Mouse (Mus musculus): ENCODE data around the gene Mup22. TPM values are rescaled to one million over a fixed set of nuclear protein-coding genes. Genes with fewer than 3 reads are reported as not detected.
"Not testable (repeated sequence)": the region's sequence is repeated elsewhere in the genome, so short reads cannot be mapped to it uniquely, and the experiment has no call there.

The Mup22 gene
- polyA plus RNA-seq (2016; fragmentation: Nextera tagmentation; extraction: Ambion mirVana) = not detected in 2 replicates

DNA sequence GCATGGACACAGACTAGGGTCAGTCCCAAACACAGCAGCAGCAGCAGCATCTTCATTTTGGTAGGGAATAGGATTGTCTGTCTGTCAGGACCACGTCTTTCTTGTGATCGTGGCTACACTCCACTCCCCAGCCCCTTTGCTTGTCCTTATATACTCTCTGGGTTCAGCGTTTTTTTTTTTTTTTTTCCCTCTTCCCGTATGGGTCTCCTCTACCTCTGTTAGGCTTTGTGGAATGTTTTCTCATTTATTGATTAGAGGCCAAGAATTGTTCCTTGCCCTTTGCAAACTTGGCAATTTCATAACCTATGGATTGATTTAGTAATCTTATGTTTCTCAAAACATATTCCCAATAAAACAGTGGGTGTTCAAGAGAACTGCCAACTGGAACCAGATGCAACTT, at the start of gene Mup22:
Gene Mup22 (minus strand): TSS at position 101 of the 400 bp plus-strand sequence.
- not testable (repeated sequence) for H3K9me3 ChIP-seq; H3K4me3 ChIP-seq; H3K27me3 ChIP-seq (ENCODE audit: insufficient read depth, poor library complexity, severe bottlenecking); DNase-seq (ENCODE audit: low spot score); H3K27ac ChIP-seq; H3K36me3 ChIP-seq; H3K4me1 ChIP-seq (replicated peaks)
- WGBS = 85% methylated on average over 4 of the region's 4 CpGs

DNA sequence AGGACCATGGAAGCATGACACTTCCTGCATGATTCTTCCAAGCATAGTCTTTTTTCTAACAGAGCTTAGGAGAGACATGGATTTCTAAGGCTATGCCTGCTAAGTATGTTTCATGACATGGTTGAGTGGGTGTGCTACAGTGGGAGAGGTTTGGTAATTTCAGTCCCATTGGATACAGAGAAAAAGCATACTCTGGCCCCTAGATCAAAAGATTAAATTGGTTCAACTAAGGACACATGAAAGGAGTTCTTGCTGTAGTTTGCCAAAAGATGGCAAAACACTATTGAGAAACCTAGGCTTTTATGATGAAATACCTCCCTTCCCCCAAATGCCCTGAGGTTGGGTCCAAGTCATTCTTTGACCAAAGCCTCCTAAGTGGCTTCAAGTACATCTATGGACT, 19.6 kb upstream of the Mup22 start:
- not testable (repeated sequence) for DNase-seq (ENCODE audit: low spot score); H3K36me3 ChIP-seq

More for the DNA sequence above, 19.6 kb upstream of the Mup22 start:
- not testable (repeated sequence) for H3K9me3 ChIP-seq; H3K27ac ChIP-seq; H3K4me3 ChIP-seq; H3K4me1 ChIP-seq (replicated peaks); H3K27me3 ChIP-seq (ENCODE audit: insufficient read depth, poor library complexity, severe bottlenecking)

Other genes with a start within 250 kb of the Mup22 start
- not detected in 2 replicates for gene Mup10, start 239.3 kb downstream of the Mup22 start, polyA plus RNA-seq (2016; fragmentation: Nextera tagmentation; extraction: Ambion mirVana)
- gene Mup11, start 159.1 kb downstream of the Mup22 start, polyA plus RNA-seq (2016; fragmentation: Nextera tagmentation; extraction: Ambion mirVana) = not detected in 2 replicates
- gene Mup12, start 80.1 kb downstream of the Mup22 start, polyA plus RNA-seq (2016; fragmentation: Nextera tagmentation; extraction: Ambion mirVana) = not detected in 2 replicates